Mouse (Mus musculus) bone marrow macrophage, adult 2 months (primary cell): ENCODE data around the gene Ctnnd2.

Experiments used
- CTCF ChIP-seq: IDR thresholded peaks from 2 replicates; pipeline ENCODE4 v1.5.1; 2012; ENCODE audit warnings: low read depth, mild to moderate bottlenecking, low read length, moderate library complexity
- POLR2A ChIP-seq: IDR thresholded peaks from 2 replicates; pipeline ENCODE4 v1.6.1; 2012; ENCODE audit warnings: mild to moderate bottlenecking, low read depth, low read length, borderline replicate concordance

DNA sequence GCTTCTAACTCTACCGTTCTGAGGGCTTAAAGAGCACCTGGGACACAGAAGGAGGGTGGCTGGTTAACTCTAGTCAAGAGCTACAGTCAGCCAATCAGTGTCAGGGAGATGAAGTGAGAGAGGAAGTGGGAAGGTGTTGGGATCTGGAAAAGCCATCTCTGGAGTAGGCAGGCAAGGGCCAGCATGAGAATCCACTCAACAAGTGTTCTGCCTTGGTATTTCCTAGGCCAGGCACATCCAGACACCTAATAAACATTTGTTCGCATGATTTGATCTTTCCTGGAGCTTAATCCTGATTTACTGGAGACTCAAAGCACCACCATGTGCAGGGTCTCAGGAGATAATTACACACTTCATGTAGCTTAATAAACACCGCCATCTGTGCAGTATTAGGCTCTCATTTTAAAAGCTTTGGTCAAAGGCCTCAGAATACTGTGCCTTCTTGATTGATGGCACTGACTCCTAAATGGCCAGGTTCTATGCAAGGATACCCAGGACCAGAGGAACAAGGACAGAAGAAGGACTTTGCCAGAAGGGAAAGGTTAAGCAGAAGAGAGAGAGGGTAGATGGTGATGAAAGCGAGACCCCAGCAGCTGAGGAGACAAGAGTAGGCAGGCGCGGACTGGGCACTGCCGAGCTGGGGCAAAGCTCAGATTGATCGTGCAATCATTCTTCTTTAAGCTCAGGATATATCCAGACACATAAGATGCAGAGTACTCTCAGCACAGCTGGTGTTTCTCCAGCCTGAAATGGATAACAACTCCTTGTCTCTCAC, 833.8 kb downstream of the Ctnnd2 start:
- TF ChIP-seq CTCF (no peak), POLR2A (no peak)
